Mouse (Mus musculus) embryonic facial prominence, embryonic 15.5 days (tissue): Measurements from ENCODE around the gene Galk2. TPM values are rescaled to one million over a fixed set of nuclear protein-coding genes. Genes with fewer than 3 reads are reported as not detected.

ENCODE experiments used
- ATAC-seq: fragments of 200-750 bp; cut with Nextera tagmentation; 2 replicates; pipeline ENCODE4 v1.8.0; 2017; ENCODE audit warnings: low read depth, moderate TSS enrichment; ENCODE audit not compliant: insufficient number of reproducible peaks, low FRiP score, low TSS enrichment
- H3K27ac ChIP-seq: fragments of 300-500 bp; sonication (generic); replicated peaks from 2 replicates; pipeline ENCODE4 v1.5.1; 2015; ENCODE audit warnings: mild to moderate bottlenecking, inconsistent platforms
- H3K27me3 ChIP-seq: fragments of 300-500 bp; sonication (generic); 2 replicates; pipeline ENCODE4 v1.6.1; 2015; ENCODE audit warnings: inconsistent platforms
- H3K36me3 ChIP-seq: fragments of 300-500 bp; sonication (generic); 2 replicates; pipeline ENCODE4 v1.6.1; 2015; ENCODE audit warnings: mild to moderate bottlenecking, inconsistent platforms
- H3K4me1 ChIP-seq: fragments of 300-500 bp; sonication (generic); 2 replicates; pipeline ENCODE4 v1.6.1; 2015; ENCODE audit warnings: inconsistent platforms
- H3K4me2 ChIP-seq: fragments of 300-500 bp; sonication (generic); replicated peaks from 2 replicates; pipeline ENCODE4 v1.6.1; 2015; ENCODE audit warnings: mild to moderate bottlenecking, inconsistent platforms
- H3K4me3 ChIP-seq: fragments of 300-500 bp; sonication (generic); replicated peaks from 2 replicates; pipeline ENCODE4 v1.5.1; 2015; ENCODE audit warnings: mild to moderate bottlenecking, inconsistent platforms
- H3K9ac ChIP-seq: fragments of 300-500 bp; sonication (generic); 2 replicates; pipeline ENCODE4 v1.6.1; 2015; ENCODE audit warnings: inconsistent platforms
- H3K9me3 ChIP-seq: fragments of 300-500 bp; sonication (generic); replicated peaks from 2 replicates; pipeline ENCODE4 v1.6.1; 2016; ENCODE audit warnings: inconsistent platforms
- WGBS: fragments of 180-500 bp; shearing (Covaris S2); methylation state at CpG from one replicate; pipeline ENCODE4 v1.1.7; 2015; 5-methylcytosine and 5-hydroxymethylcytosine counted together
- polyA plus RNA-seq: library from polyadenylated mRNA; unstranded; fragments of >200 nt; fragmentation: Nextera tagmentation; extraction: Ambion mirVana; gene quantifications from 2 replicates; pipeline ENCODE4 v1.2.1, GENCODE M21; 2015

Galk2 gene
- polyA plus RNA-seq, 1 experiment from 2014 or later, result 38.5 TPM

DNA sequence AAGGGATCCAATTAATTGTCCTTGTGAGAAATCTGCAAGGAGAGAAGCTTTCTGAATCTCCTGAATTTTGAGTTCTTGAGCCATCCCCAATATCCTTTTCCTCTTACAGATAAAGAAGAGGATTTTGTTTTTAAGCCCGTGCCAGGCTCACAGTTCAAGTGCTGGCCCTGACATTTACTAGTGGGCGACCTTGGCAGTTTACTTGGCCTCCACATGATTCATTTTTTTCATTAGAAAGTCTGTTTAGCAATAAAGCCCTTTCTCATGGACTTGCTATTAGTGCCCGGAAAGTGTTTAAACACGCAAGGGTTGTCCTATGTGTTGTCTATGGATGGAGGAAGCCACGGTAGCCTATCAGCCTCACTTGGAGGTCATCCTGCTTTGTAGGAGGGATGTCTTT lies 64.4 kb downstream of the Galk2 start:
- H3K9me3 ChIP-seq, result no peaks in the 10 kb centered on the region
- 85% methylated on average over 5 of the region's 5 CpGs for WGBS
- no peaks in the 10 kb centered on the region for H3K36me3 ChIP-seq
- H3K9ac ChIP-seq, result no peak overlapping the region
- H3K4me1 ChIP-seq, result no peaks in the 10 kb centered on the region
- no peak overlapping the region for H3K4me2 ChIP-seq
- no peak overlapping the region for H3K4me3 ChIP-seq
- no peaks in the 10 kb centered on the region for H3K27me3 ChIP-seq
- 0 out of 2 replicates have a peak overlapping the region, but pooled peaks have one; percentile 2 for H3K27ac ChIP-seq
- no peak for ATAC-seq

DNA sequence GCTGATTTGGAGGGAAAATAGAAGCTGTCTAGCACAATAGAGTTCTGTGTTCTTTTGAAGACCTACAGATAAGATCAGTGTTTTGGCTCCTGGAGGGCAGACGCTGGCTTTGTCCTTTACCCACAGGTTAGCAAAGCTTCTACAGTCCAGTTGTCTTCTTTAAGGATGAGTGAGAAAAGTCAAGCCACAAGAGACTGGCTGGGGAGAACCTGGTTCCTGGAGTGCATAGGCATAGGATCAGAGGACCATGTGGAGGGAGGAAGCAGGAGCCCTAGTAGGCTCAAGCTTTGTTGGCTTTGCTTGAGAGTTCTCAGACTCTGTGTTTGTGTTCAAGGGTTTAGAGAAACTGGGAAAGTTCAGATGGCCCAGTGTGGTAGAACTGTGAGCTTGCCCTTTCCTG lies 65.6 kb downstream of the Galk2 start:
- no peak for ATAC-seq

GRCm38 (mm10) chr2:125925081-125925480 lies 66.2 kb downstream of the Galk2 start:
- Histone ChIP-seq H3K36me3 (no peaks in the 10 kb centered on the region), H3K9ac (no peak overlapping the region), H3K9me3 (no peaks in the 10 kb centered on the region), H3K27me3 (no peaks in the 10 kb centered on the region), H3K4me1 (0 out of 2 replicates have a peak, but pooled peaks cover under 1% of the 10 kb centered on the region), H3K27ac (no peak overlapping the region), H3K4me3 (no peak overlapping the region), H3K4me2 (no peak overlapping the region)
- ATAC-seq, result no peak
- WGBS, result 64% methylated on average over 3 of the region's 3 CpGs

More for the DNA sequence above, 65.6 kb downstream of the Galk2 start:
- no peaks in the 10 kb centered on the region for H3K27me3 ChIP-seq
- 50% methylated on average over 1 of the region's 1 CpGs for WGBS
- H3K4me3 ChIP-seq, result no peak overlapping the region
- H3K4me2 ChIP-seq, result no peak overlapping the region
- H3K27ac ChIP-seq, result no peak overlapping the region
- H3K9ac ChIP-seq, result no peak overlapping the region
- no peaks in the 10 kb centered on the region for H3K4me1 ChIP-seq
- H3K36me3 ChIP-seq, result no peaks in the 10 kb centered on the region
- H3K9me3 ChIP-seq, result no peaks in the 10 kb centered on the region

GRCm38 (mm10) chr2:125929396-125929795 lies 70.5 kb downstream of the Galk2 start:
- 76% methylated on average over 3 of the region's 3 CpGs for WGBS
- Histone ChIP-seq H3K4me2 (no peak overlapping the region), H3K9ac (no peak overlapping the region), H3K9me3 (no peaks in the 10 kb centered on the region), H3K27ac (no peak overlapping the region), H3K27me3 (no peaks in the 10 kb centered on the region), H3K36me3 (peaks cover 10% of the 10 kb centered on the region; the same call in 1 of the 2 replicates), H3K4me1 (0 out of 2 replicates have a peak, but pooled peaks cover 5% of the 10 kb centered on the region), H3K4me3 (no peak overlapping the region)
- no peak for ATAC-seq

DNA sequence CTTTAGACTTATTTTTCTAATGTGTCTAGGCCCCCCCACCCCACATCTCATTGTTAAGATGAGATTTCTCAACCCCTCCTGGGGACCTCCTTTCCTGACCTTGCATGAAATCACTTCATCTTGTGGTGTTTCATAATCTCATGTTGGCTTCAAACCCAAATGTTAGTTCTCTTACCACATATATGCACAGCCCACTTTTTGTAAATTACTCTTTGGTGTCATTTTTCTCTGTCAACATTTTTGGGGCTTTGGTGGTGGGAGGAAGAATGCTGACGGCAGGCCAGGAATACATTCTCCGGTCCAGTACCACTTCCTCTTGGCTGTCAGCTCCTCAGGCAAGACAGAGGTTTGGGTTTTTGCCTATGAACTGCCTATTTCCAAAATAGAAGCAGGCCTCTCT lies 71.0 kb downstream of the Galk2 start:
- no peak overlapping the region for H3K9ac ChIP-seq
- no peak overlapping the region for H3K4me3 ChIP-seq
- peak; percentile 81 for ATAC-seq
- peaks cover 10% of the 10 kb centered on the region; the same call in 1 of the 2 replicates for H3K36me3 ChIP-seq
- WGBS, result 35% methylated on average over 2 of the region's 2 CpGs
- no peaks in the 10 kb centered on the region for H3K9me3 ChIP-seq
- no peak overlapping the region for H3K27ac ChIP-seq
- H3K4me2 ChIP-seq, result no peak overlapping the region
- no peaks in the 10 kb centered on the region for H3K27me3 ChIP-seq
- H3K4me1 ChIP-seq, result 0 out of 2 replicates have a peak, but pooled peaks cover 5% of the 10 kb centered on the region

DNA sequence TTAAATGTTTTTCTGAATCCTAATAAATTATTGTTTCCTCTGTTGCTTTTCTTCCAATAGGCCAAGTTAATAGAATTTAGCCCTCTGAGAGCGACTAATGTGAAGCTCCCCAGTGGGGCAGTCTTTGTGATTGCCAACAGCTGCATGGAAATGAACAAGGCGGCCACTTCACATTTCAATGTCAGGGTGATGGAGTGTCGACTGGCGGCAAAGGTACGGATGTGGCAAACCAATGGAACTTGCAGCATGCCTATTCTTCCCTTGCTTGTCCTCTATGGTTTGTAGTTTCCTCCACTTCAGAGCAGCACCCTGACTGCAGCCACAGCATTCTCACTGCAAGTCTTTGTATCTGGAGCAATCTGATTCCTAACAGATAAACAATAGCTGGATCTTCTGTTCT lies 72.3 kb downstream of the Galk2 start:
- no peak for ATAC-seq
- no peak overlapping the region for H3K9ac ChIP-seq
- H3K27ac ChIP-seq, result no peak overlapping the region
- H3K9me3 ChIP-seq, result no peaks in the 10 kb centered on the region
- H3K27me3 ChIP-seq, result no peaks in the 10 kb centered on the region
- H3K36me3 ChIP-seq, result peaks cover 10% of the 10 kb centered on the region; the same call in 1 of the 2 replicates
- 75% methylated on average over 5 of the region's 5 CpGs for WGBS
- 0 out of 2 replicates have a peak, but pooled peaks cover 5% of the 10 kb centered on the region for H3K4me1 ChIP-seq
- no peak overlapping the region for H3K4me3 ChIP-seq
- H3K4me2 ChIP-seq, result no peak overlapping the region

DNA sequence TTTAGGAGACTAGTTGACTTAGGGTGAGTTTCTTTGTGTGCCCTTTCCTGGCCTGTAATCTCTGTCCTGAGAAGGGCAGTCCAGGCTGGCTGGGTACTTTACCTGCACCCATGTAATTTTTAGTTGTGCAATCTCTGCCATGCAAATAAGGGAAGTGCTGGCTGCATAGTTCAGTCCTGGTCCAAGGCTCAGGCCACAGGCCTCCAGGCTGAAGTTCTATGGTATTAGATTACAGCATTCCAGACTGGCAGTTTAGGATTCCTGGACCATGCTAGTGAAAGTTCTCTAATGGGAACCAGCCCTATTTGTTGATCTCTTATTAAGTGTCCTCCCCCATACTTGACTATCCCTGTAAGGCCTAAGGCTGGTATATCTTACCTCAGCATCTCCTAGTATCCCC lies 73.8 kb downstream of the Galk2 start:
- H3K4me2 ChIP-seq, result no peak overlapping the region
- ATAC-seq, result no peak
- no peaks in the 10 kb centered on the region for H3K9me3 ChIP-seq
- H3K4me1 ChIP-seq, result 0 out of 2 replicates have a peak, but pooled peaks cover 5% of the 10 kb centered on the region
- H3K27me3 ChIP-seq, result no peaks in the 10 kb centered on the region
- H3K27ac ChIP-seq, result no peak overlapping the region
- no peak overlapping the region for H3K9ac ChIP-seq
- H3K4me3 ChIP-seq, result no peak overlapping the region
- H3K36me3 ChIP-seq, result peaks cover 10% of the 10 kb centered on the region; the same call in 1 of the 2 replicates

DNA sequence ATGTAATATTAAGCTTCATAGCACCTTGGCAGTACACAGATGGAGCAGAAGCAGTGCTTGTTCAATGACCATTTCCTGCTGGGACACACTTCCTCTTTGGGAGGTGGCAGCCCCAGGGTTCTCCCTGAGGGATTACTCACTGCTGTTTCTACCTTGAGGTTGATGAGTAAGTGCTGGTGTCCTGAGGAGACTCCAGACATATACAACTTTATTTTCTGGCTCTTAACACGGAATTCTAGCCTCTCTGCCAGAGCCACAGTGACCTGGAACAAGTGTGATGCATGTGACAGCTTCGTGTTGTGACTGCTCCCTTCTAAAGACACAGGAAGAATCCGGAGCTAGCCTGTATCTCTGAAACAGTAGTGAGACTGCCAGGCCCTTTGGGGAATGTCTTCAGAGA lies 75.1 kb downstream of the Galk2 start:
- Histone ChIP-seq H3K4me3 (no peak overlapping the region), H3K4me1 (0 out of 2 replicates have a peak, but pooled peaks cover 5% of the 10 kb centered on the region), H3K4me2 (no peak overlapping the region), H3K27me3 (no peaks in the 10 kb centered on the region), H3K27ac (no peak overlapping the region), H3K9ac (no peak overlapping the region), H3K9me3 (no peaks in the 10 kb centered on the region), H3K36me3 (peaks cover 10% of the 10 kb centered on the region; the same call in 1 of the 2 replicates)
- WGBS, result 61% methylated on average over 3 of the region's 3 CpGs
- no peak for ATAC-seq

GRCm38 (mm10) chr2:125936396-125936795 lies 77.5 kb downstream of the Galk2 start:
- Histone ChIP-seq H3K9me3 (no peaks in the 10 kb centered on the region), H3K27me3 (no peaks in the 10 kb centered on the region), H3K4me2 (no peak overlapping the region), H3K9ac (no peak overlapping the region), H3K4me1 (no peaks in the 10 kb centered on the region), H3K36me3 (peaks cover 10% of the 10 kb centered on the region; the same call in 1 of the 2 replicates), H3K27ac (no peak overlapping the region), H3K4me3 (no peak overlapping the region)
- 48% methylated on average over 5 of the region's 5 CpGs for whole genome bisulfite sequencing
- ATAC-seq, result no peak

DNA sequence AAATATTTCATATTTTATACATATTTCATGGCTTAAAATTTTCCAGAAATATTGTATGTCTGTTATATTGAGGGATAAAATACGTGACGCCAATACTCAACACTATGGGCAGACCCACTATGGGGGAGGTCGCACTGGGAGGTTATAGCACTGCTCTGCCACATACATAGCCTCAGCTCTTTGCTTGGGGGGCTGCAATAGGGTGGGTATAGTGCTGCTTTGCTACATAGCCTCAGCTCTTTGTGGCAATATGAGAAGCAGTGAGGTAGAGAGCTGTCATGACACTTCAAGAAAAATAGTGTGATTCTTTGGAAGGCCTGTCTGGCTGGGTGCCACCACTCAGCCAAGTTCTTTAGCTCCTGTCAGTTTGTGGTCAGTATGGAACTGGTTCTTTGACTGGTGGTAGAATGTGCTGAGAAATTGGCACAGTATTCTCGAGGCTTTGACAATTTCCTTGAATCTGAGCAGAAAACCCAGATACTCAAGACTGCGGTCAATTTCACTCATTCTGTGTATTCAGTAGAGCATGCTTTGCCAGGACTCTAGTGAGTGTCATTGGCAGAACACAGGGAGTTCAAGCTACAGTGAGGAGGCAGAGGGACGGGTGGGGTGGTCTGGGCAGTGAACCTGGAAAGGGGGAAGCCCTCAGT lies 80.2 kb downstream of the Galk2 start:
- 67% methylated on average over 6 of the region's 6 CpGs for WGBS
- peak; percentile 77; the same call in 1 of the 2 replicates for ATAC-seq
- no peak overlapping the region for H3K4me3 ChIP-seq
- H3K27me3 ChIP-seq, result no peaks in the 10 kb centered on the region
- no peak overlapping the region for H3K27ac ChIP-seq
- H3K4me1 ChIP-seq, result no peaks in the 10 kb centered on the region
- no peaks in the 10 kb centered on the region for H3K9me3 ChIP-seq
- H3K4me2 ChIP-seq, result no peak overlapping the region
- H3K9ac ChIP-seq, result no peak overlapping the region
- peaks cover 7% of the 10 kb centered on the region; the same call in 1 of the 2 replicates for H3K36me3 ChIP-seq

DNA sequence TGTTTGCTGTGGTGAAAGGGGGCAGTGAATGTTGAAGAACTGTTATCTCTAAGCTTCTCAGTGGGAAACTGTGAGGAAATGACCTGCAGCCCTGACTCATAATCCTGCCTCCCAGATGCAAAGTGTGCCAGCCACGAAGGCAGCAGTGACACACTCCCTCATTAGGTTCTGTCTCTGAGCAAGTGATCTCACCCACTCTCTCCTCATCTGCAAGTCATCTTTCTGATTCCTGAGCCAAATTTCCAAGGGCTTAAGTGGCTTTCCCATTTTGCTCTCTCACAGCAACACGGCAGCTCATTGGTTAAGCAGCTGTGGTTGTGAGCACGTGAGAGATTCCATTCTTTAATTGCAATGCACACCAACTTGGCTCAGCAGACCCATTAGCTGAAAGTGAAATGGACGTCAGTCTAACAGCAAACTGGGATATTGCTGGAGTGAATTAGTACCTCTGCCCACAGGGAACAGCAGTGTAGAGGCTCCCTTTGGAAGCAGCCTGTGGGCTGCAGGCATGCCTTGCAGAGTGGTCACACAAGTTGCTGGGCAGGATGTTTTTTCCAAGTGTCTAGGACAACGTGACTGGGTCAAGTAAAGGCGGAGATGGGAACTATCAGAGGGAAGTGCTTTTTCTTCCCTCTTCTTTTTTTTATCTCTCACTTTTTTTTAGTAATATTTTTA lies 82.3 kb downstream of the Galk2 start:
- ATAC-seq, result no peak
- WGBS, result 63% methylated on average over 6 of the region's 6 CpGs
- Histone ChIP-seq H3K4me3 (no peak overlapping the region), H3K27ac (no peak overlapping the region), H3K27me3 (no peaks in the 10 kb centered on the region), H3K4me1 (no peaks in the 10 kb centered on the region), H3K36me3 (peaks cover 7% of the 10 kb centered on the region; the same call in 1 of the 2 replicates), H3K4me2 (no peak overlapping the region), H3K9me3 (no peaks in the 10 kb centered on the region), H3K9ac (no peak overlapping the region)
